Mouse (Mus musculus) hindbrain, embryonic 16.5 days (tissue): ENCODE data around the gene Atxn1. TPM values are rescaled to one million over a fixed set of nuclear protein-coding genes. Genes with fewer than 3 reads are reported as not detected.
A peak's percentile ranks its signal among the peaks of the same experiment; 100 is the strongest.

ENCODE experiments used
- ATAC-seq: fragments of 200-750 bp; cut with Nextera tagmentation; 2 replicates; pipeline ENCODE4 v1.8.0; 2017; ENCODE audit warnings: moderate TSS enrichment, moderate library complexity
- H3K27ac ChIP-seq: fragments of 300-500 bp; sonication (generic); 2 replicates; pipeline ENCODE4 v1.5.1; 2014; ENCODE audit warnings: low read depth, mild to moderate bottlenecking, control low read depth, low read length, moderate library complexity
- H3K27me3 ChIP-seq: fragments of 300-500 bp; sonication (generic); replicated peaks from 2 replicates; pipeline ENCODE4 v1.6.1; 2014; ENCODE audit warnings: low read length; ENCODE audit not compliant: control insufficient read depth, insufficient read depth
- H3K36me3 ChIP-seq: fragments of 300-500 bp; sonication (generic); 2 replicates; pipeline ENCODE4 v1.6.1; 2014; ENCODE audit warnings: mild to moderate bottlenecking, low read length, moderate library complexity, mixed read lengths; ENCODE audit not compliant: control insufficient read depth, insufficient read depth
- H3K4me1 ChIP-seq: fragments of 300-500 bp; sonication (generic); 2 replicates; pipeline ENCODE4 v1.6.1; 2014; ENCODE audit warnings: low read depth, low read length; ENCODE audit not compliant: control insufficient read depth, insufficient read depth
- H3K4me2 ChIP-seq: fragments of 300-500 bp; sonication (generic); 2 replicates; pipeline ENCODE4 v1.6.1; 2014; ENCODE audit warnings: mild to moderate bottlenecking, low read length, control low read depth, moderate library complexity
- H3K4me3 ChIP-seq: fragments of 300-500 bp; sonication (generic); 2 replicates; pipeline ENCODE4 v1.5.1; 2014; ENCODE audit warnings: mild to moderate bottlenecking, low read length, control low read depth, moderate library complexity
- H3K9ac ChIP-seq: fragments of 300-500 bp; sonication (generic); 2 replicates; pipeline ENCODE4 v1.6.1; 2014; ENCODE audit warnings: low read depth, mild to moderate bottlenecking, control low read depth, low read length, moderate library complexity
- H3K9me3 ChIP-seq: fragments of 300-500 bp; sonication (generic); 2 replicates; pipeline ENCODE4 v1.6.1; 2014; ENCODE audit warnings: mild to moderate bottlenecking, low read length, moderate library complexity; ENCODE audit not compliant: control insufficient read depth
- WGBS: fragments of 180-500 bp; shearing (Covaris S2); extraction: QIAGEN DNeasy Blood & Tissue Kit; methylation state at CpG from one replicate; pipeline ENCODE4 v1.1.7; 2014; 5-methylcytosine and 5-hydroxymethylcytosine counted together
- polyA plus RNA-seq: library from polyadenylated mRNA; unstranded; fragments of >200 nt; fragmentation: Nextera tagmentation; extraction: Ambion mirVana; gene quantifications from 2 replicates; pipeline ENCODE4 v1.2.1, GENCODE M21; 2015

The Atxn1 gene
- polyA plus RNA-seq, 1 experiment from 2014 or later, result 8.3 TPM

GRCm38 (mm10) chr13:45965594-45966432 lies 1.0 kb upstream of the Atxn1 start:
- Histone ChIP-seq H3K4me2 (peak overlapping the region; percentile 78), H3K27ac (peak overlapping the region; percentile 97), H3K9me3 (no peaks in the 10 kb centered on the region), H3K9ac (peak overlapping the region; percentile 95), H3K27me3 (no peaks in the 10 kb centered on the region), H3K4me1 (peaks cover 27% of the 10 kb centered on the region), H3K4me3 (peak overlapping the region; percentile 89), H3K36me3 (no peaks in the 10 kb centered on the region)
- ATAC-seq, result peak; percentile 15; the same call in 1 of the 2 replicates
- WGBS, result under 1% methylated on average over 41 of the region's 41 CpGs

- peak; percentile 43 for ATAC-seq
- H3K4me1 ChIP-seq, result peaks cover 28% of the 10 kb centered on the region
- H3K36me3 ChIP-seq, result no peaks in the 10 kb centered on the region
- under 1% methylated on average over 23 of the region's 39 CpGs for WGBS
- H3K9ac ChIP-seq, result peak overlapping the region; percentile 95
- H3K4me2 ChIP-seq, result peak overlapping the region; percentile 78
- H3K9me3 ChIP-seq, result no peaks in the 10 kb centered on the region
- peak overlapping the region; percentile 97 for H3K27ac ChIP-seq
- no peaks in the 10 kb centered on the region for H3K27me3 ChIP-seq
- H3K4me3 ChIP-seq, result peak overlapping the region; percentile 89
Observed at GRCm38 (mm10) chr13:45964331-45964852, 416 bp downstream of the Atxn1 start.

GRCm38 (mm10) chr13:45963497-45964330 lies 1.1 kb downstream of the Atxn1 start:
- Histone ChIP-seq H3K4me2 (peak overlapping the region; percentile 78), H3K9ac (peak overlapping the region; percentile 95), H3K36me3 (no peaks in the 10 kb centered on the region), H3K4me1 (peaks cover 28% of the 10 kb centered on the region), H3K9me3 (no peaks in the 10 kb centered on the region), H3K27ac (peak overlapping the region; percentile 97), H3K4me3 (peak overlapping the region; percentile 89), H3K27me3 (no peaks in the 10 kb centered on the region)
- WGBS, result under 1% methylated on average over 66 of the region's 95 CpGs
- peak; percentile 43 for ATAC-seq

- Histone ChIP-seq H3K4me1 (peaks cover 28% of the 10 kb centered on the region), H3K9ac (peak overlapping the region; percentile 95), H3K4me2 (peak overlapping the region; percentile 78), H3K27ac (peak overlapping the region; percentile 97; the same call in 1 of the 2 replicates), H3K27me3 (no peaks in the 10 kb centered on the region), H3K36me3 (no peaks in the 10 kb centered on the region), H3K4me3 (peak overlapping the region; percentile 89), H3K9me3 (no peaks in the 10 kb centered on the region)
- ATAC-seq, result no peak
- WGBS, result 4% methylated on average over 5 of the region's 5 CpGs
Observed at GRCm38 (mm10) chr13:45962776-45963175, 2.0 kb downstream of the Atxn1 start.

- H3K4me1 ChIP-seq, result peaks cover 28% of the 10 kb centered on the region
- ATAC-seq, result peak; percentile 22; the same call in 1 of the 2 replicates
Observed at GRCm38 (mm10) chr13:45961871-45962630, 2.8 kb downstream of the Atxn1 start.

GRCm38 (mm10) chr13:45960311-45960965 lies 4.4 kb downstream of the Atxn1 start:
- no peak overlapping the region for H3K27ac ChIP-seq
- H3K36me3 ChIP-seq, result no peaks in the 10 kb centered on the region
- no peaks in the 10 kb centered on the region for H3K9me3 ChIP-seq
- WGBS, result 47% methylated on average over 14 of the region's 14 CpGs
- H3K4me2 ChIP-seq, result no peak overlapping the region; the same call in 1 of the 2 replicates
- no peak overlapping the region for H3K9ac ChIP-seq
- H3K27me3 ChIP-seq, result no peaks in the 10 kb centered on the region
- H3K4me3 ChIP-seq, result no peak overlapping the region
- no peak for ATAC-seq
- H3K4me1 ChIP-seq, result peaks cover 20% of the 10 kb centered on the region

More at GRCm38 (mm10) chr13:45961871-45962630, 2.8 kb downstream of the Atxn1 start:
- Histone ChIP-seq H3K4me3 (peak overlapping the region; percentile 89), H3K36me3 (no peaks in the 10 kb centered on the region), H3K9ac (no peak overlapping the region), H3K27me3 (no peaks in the 10 kb centered on the region), H3K27ac (peak overlapping the region; percentile 30; the same call in 1 of the 2 replicates), H3K9me3 (no peaks in the 10 kb centered on the region), H3K4me2 (peak overlapping the region; percentile 78)
- 16% methylated on average over 9 of the region's 9 CpGs for WGBS

GRCm38 (mm10) chr13:45958306-45958705 lies 6.5 kb downstream of the Atxn1 start:
- 91% methylated on average over 4 of the region's 4 CpGs for WGBS
- no peak overlapping the region for H3K9ac ChIP-seq
- H3K27ac ChIP-seq, result no peak overlapping the region

GRCm38 (mm10) chr13:45957629-45958028 lies 7.2 kb downstream of the Atxn1 start:
- H3K4me2 ChIP-seq, result no peak overlapping the region
- H3K27ac ChIP-seq, result no peak overlapping the region
- WGBS, result 92% methylated on average over 5 of the region's 5 CpGs
- no peak overlapping the region for H3K4me3 ChIP-seq
- H3K9ac ChIP-seq, result no peak overlapping the region
- H3K27me3 ChIP-seq, result no peaks in the 10 kb centered on the region
- no peak for ATAC-seq
- H3K9me3 ChIP-seq, result no peaks in the 10 kb centered on the region
- peaks cover 15% of the 10 kb centered on the region for H3K4me1 ChIP-seq
- H3K36me3 ChIP-seq, result no peaks in the 10 kb centered on the region

More at GRCm38 (mm10) chr13:45958306-45958705, 6.5 kb downstream of the Atxn1 start:
- H3K27me3 ChIP-seq, result no peaks in the 10 kb centered on the region
- H3K36me3 ChIP-seq, result no peaks in the 10 kb centered on the region
- ATAC-seq, result no peak
- H3K4me3 ChIP-seq, result no peak overlapping the region
- H3K4me2 ChIP-seq, result no peak overlapping the region
- H3K9me3 ChIP-seq, result no peaks in the 10 kb centered on the region
- H3K4me1 ChIP-seq, result peaks cover 20% of the 10 kb centered on the region
